Mouse (Mus musculus) liver, postnatal 0 days (tissue): ENCODE results near the gene Ercc6l.
A peak's percentile ranks its signal among the peaks of the same experiment; 100 is the strongest.

Experiments
- CTCF ChIP-seq: sonication (generic); IDR thresholded peaks from 2 replicates; pipeline ENCODE4 v1.5.1; 2016; ENCODE audit warnings: antibody characterized with exemption, low read depth
- EP300 ChIP-seq: IDR thresholded peaks from 2 replicates; pipeline ENCODE4 v1.6.1; 2016; ENCODE audit warnings: antibody characterized with exemption, low read depth, mild to moderate bottlenecking

DNA sequence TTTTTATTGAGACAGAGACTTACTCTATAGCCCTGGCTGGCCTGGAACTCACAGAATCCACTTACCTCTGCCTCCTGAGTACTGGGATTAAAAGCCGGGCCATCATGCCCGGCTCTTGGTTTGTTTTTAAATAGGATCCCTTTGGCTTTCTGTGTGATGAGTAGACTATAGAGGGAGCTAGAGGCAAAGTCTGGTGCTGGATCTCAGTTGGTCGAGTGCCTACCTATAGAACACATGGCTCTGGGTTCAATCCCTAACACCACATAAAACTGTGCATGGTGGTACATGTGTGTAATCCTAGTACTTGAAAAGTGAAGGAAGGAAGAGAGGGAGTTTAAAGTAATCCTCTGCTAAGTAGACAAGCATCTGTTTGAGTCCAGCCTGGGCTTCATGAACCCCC is 13.2 kb upstream of the Ercc6l start:
- peak; percentile 17; the same call in 1 of the 2 replicates for TF ChIP-seq CTCF
- TF ChIP-seq EP300, result no peak
